Mouse (Mus musculus): ENCODE results near the gene Pld3. TPM values are rescaled to one million over a fixed set of nuclear protein-coding genes. Genes with fewer than 3 reads are reported as not detected.
A peak's percentile ranks its signal among the peaks of the same experiment; 100 is the strongest.

Gene Pld3
- polyA plus RNA-seq, 1 experiment: 1,185 TPM

DNA sequence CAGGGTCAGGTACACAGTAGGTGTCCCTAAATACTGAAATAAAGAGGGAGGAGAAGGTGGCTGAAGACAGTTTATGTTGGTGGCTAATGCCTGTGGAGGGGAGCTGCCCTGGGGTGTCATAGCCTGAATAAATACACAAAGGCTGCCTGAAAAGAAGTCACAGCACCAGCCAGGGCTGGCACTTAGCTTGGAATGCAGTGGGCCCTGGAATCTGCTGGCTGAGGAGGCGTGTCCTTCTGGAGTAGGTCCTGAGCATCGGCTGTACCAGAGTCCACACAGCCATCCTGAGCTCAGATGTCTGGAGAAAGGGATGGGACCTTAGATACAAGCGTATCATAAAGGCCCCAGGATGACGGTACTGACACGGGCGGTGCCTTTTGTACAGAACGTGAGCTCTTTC is 61.2 kb downstream of the Pld3 start:
- TF ChIP-seq CTCF (IDR thresholded peaks at IDR 0.05; ENCODE audit: extremely low read depth, insufficient read depth, low read length) (no peak), POLR2A (IDR thresholded peaks at IDR 0.05; ENCODE audit: extremely low read depth, insufficient read depth, low read length) (no peak)
- H3K4me3 ChIP-seq (ENCODE audit: insufficient read depth, low read length): no peak overlapping the region
- no peak overlapping the region for H3K27ac ChIP-seq (ENCODE audit: insufficient read depth, low read length)
- H3K4me1 ChIP-seq (ENCODE audit: control insufficient read depth, insufficient read depth, low read length): no peaks in the 10 kb centered on the region; the same call in 1 of the 2 replicates

DNA sequence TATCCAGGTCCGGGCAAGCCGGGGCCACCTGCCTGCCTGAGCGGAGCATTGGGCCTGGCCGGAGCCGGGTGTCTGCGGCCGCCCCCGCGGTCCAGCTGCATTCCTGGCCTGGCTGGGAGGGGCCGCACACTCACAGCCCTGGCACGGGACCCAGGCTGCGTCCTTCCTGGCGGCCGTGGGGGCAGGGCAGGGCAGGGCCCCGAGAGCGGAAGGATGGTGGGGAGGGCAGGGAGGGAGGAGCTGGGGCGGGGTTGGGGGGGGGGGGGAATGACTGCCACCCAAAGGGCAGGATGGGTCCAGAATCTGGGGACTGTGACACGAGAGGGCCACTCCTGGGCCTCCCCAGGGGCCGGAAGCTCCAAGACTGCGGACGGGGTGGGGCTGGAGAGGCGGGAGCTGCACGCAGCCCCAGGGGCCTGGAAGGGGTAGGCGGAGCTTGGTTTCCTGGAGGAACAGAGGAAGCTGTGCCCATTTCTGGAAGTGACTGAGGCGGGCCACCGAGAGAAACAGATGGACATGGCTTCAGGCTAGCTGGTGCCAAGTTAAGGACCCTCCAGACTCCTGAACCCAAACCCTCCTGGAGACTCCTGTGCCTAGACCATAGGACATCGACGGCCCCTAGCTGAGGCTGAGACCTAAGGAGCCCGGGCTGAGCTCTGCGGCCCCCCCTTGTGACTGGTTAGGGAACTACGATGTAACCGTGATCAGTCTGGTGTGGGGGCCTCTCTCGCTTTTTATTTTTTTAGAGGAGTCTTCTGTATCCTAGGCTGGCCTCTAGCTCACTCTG is 62.3 kb downstream of the Pld3 start:
- Histone ChIP-seq H3K4me3 (ENCODE audit: insufficient read depth, low read length) (peak overlapping the region; percentile 45), H3K27ac (ENCODE audit: insufficient read depth, low read length) (peak overlapping the region; percentile 90), H3K4me1 (ENCODE audit: control insufficient read depth, insufficient read depth, low read length) (no peaks in the 10 kb centered on the region; the same call in 1 of the 2 replicates)
- TF ChIP-seq CTCF (IDR thresholded peaks at IDR 0.05; ENCODE audit: extremely low read depth, insufficient read depth, low read length): peak; percentile 47
- TF ChIP-seq POLR2A (IDR thresholded peaks at IDR 0.05; ENCODE audit: extremely low read depth, insufficient read depth, low read length): 0 out of 2 replicates have a peak, but pooled peaks have one; percentile 33

DNA sequence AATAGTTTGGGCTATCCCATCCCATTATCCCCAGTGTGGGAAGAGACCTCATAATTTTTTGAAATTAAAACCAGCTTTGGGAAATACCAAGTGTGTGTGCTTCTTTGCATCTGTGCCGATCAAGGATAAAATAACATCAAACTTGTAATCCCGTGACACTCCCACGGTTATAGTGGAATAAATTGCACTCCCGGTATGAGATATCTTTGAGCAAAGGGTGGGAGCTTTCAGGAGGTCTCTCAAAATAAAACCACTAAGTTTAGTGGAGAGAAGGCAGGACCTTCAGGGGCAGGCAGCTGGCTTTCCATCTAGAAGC is 62.8 kb downstream of the Pld3 start:
- Histone ChIP-seq H3K4me1 (ENCODE audit: control insufficient read depth, insufficient read depth, low read length) (no peaks in the 10 kb centered on the region; the same call in 1 of the 2 replicates), H3K27ac (ENCODE audit: insufficient read depth, low read length) (peak overlapping the region; percentile 90; the same call in 1 of the 2 replicates), H3K4me3 (ENCODE audit: insufficient read depth, low read length) (peak overlapping the region; percentile 45)
- TF ChIP-seq CTCF (IDR thresholded peaks at IDR 0.05; ENCODE audit: extremely low read depth, insufficient read depth, low read length): no peak

DNA sequence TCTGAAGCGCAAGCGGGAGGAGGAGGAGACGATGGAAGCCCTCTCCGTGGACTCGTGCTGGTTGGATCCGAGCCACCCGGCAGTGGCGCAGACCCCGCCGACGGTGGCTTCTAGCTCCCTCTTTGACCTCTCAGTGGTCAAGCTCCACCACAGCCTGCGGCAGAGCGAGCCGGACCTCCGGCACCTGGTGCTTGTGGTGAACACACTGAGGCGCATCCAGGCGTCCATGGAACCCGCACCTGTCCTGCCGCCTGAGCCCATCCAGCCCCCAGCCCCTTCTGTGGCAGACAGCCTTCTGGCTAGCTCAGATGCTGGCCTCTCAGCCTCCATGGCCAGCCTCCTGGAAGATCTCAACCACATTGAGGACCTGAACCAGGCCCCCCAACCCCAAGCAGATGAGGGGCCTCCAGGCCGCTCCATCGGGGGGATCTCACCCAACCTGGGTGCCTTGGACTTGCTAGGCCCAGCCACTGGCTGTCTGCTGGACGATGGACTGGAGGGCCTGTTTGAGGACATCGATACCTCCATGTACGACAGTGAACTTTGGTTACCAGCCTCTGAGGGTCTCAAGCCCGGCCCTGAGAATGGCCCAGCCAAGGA is 63.6 kb downstream of the Pld3 start:
- Histone ChIP-seq H3K27ac (ENCODE audit: insufficient read depth, low read length) (no peak overlapping the region), H3K4me3 (ENCODE audit: insufficient read depth, low read length) (no peak overlapping the region), H3K4me1 (ENCODE audit: control insufficient read depth, insufficient read depth, low read length) (no peaks in the 10 kb centered on the region; the same call in 1 of the 2 replicates)
- TF ChIP-seq POLR2A (IDR thresholded peaks at IDR 0.05; ENCODE audit: extremely low read depth, insufficient read depth, low read length) (no peak), CTCF (IDR thresholded peaks at IDR 0.05; ENCODE audit: extremely low read depth, insufficient read depth, low read length) (no peak)

DNA sequence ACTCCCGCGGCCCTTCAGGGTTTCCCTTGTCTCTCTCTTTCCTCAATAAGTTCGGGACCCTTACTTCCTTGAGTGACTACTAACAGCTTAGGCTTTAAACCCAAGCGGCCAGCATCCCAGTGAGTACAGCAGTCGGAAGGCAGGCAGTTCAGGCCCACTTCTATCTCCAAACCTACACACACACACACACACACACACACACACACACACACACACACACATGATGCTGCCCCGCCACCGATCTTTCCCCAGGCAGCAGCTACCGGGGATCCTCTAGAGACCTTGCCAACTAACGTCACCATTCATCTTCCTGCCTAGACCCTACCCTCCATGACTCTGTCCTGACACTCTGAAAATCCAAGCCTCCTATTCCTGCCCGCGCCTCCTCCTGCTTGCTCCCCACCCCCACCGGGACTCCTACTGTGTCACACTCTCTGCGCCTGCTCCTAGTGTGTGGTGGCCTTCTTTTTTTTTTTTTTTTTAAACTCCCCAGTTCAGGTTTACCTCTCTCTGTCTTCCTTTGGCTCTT is 65.2 kb downstream of the Pld3 start:
- Histone ChIP-seq H3K4me3 (ENCODE audit: insufficient read depth, low read length) (peak overlapping the region; percentile 70), H3K27ac (ENCODE audit: insufficient read depth, low read length) (peak overlapping the region; percentile 94), H3K4me1 (ENCODE audit: control insufficient read depth, insufficient read depth, low read length) (no peaks in the 10 kb centered on the region; the same call in 1 of the 2 replicates)
- TF ChIP-seq POLR2A (IDR thresholded peaks at IDR 0.05; ENCODE audit: extremely low read depth, insufficient read depth, low read length) (no peak), CTCF (IDR thresholded peaks at IDR 0.05; ENCODE audit: extremely low read depth, insufficient read depth, low read length) (no peak)

DNA sequence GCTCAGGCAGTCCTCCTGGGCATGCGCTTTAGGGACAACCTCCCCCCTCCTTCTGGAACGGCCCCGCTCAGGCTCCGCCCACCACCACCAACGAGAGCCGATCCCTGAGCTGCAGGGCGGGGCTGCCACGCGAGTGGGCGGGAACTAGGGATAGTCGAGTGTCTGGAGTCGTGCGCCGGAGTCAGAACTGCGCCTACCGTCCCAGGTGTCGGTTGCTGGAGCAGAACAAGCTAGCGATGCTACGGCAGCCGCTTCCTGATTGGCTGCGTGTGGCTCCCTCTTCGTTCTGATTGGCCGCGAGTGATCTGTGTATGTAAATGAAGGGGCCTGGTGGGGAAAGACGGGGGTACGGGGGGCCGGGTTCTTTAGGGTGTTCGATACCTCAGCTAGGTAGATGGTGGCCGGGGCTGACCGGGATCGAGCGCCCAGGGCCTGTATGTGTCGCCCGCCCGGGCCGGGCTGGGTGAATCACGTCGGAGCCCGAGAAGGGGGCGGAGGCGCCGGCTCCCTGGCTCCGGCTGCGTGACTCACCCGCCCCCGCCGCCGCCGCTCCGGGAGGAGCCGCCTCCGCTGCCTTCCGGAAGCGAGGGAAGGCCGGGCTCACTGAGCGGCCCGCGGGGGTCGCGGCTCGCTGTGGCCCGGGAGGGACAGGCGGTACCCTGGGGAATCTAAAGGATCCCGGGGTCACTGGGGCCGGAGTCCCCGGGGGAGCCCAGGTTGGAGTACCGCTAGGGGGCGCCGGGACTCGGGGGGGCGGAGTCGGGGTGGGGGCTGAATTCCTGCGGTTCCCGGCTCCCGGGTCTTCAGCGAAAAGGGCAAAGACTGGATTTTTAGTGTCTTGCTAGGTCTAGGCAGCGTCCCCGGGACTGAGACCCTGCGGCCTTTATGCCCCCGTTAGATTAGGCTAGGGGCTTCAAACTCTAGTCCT is 66.0 kb downstream of the Pld3 start, which contains the start of gene Sertad1:
Gene Sertad1 (plus strand): TSS at position 141 of the 928 bp plus-strand sequence.
- Histone ChIP-seq H3K27ac (ENCODE audit: insufficient read depth, low read length) (peak within 1 kb of the TSS; percentile 94), H3K4me1 (ENCODE audit: control insufficient read depth, insufficient read depth, low read length) (no peaks in the 10 kb centered on the region; the same call in 1 of the 2 replicates), H3K4me3 (ENCODE audit: insufficient read depth, low read length) (peak within 1 kb of the TSS; percentile 70)
- TF ChIP-seq CTCF (IDR thresholded peaks at IDR 0.05; ENCODE audit: extremely low read depth, insufficient read depth, low read length) (no peak), POLR2A (IDR thresholded peaks at IDR 0.05; ENCODE audit: extremely low read depth, insufficient read depth, low read length) (peak; percentile 100)

DNA sequence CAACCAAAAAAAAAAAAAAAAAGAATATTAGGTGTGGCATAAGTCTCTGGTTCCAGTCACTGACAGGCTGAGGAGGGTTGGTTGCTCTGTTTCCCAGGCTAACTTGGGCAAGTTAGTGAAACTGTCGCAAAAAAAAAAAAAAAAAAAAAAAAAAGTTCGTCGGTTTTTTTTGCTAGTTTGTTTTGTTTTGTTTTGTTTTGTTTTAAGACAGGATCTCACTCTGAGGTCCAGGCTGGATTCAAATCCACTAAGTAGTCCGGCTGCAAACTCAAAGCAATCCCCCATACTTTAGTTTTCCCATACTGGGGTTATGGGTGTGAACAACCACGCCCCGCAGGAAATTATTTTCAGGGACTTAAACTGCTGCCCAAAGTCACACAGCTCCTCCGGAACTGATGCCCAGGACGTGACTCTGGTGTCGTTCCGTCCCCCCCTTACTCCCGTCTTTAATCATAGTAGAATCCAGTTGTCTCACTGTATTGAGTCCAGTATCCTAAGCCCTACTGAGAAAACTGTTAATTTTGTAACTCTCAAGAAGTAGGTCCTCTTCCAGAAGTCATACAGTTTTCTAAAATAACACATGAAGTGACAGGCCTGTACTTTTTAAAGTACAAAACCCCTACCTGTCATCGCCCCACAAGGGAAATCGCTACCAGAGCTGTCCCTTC is 66.8 kb downstream of the Pld3 start:
- H3K4me3 ChIP-seq (ENCODE audit: insufficient read depth, low read length): peak overlapping the region; percentile 70
- H3K27ac ChIP-seq (ENCODE audit: insufficient read depth, low read length): no peak overlapping the region
- no peak for TF ChIP-seq CTCF (IDR thresholded peaks at IDR 0.05; ENCODE audit: extremely low read depth, insufficient read depth, low read length)
- no peak for TF ChIP-seq POLR2A (IDR thresholded peaks at IDR 0.05; ENCODE audit: extremely low read depth, insufficient read depth, low read length)
- no peaks in the 10 kb centered on the region; the same call in 1 of the 2 replicates for H3K4me1 ChIP-seq (ENCODE audit: control insufficient read depth, insufficient read depth, low read length)

DNA sequence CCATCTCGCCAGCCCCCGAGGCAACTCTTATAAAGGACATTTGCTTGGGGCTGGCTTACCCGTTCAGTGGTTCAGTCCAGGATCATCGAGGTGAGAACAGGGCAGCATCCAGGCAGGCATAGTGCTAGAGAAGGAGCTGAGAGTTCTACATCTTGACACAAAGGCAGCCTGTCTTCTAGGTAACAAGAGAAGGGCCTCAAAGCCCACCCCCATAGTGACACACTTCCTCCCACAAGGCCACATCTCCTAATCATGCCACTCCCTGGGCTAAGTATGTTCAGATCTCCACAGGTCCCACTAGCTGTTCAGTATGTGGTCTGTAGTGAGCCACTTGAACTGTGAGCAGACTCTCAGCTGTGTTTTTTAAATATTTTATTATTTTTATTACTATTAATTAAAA is 69.2 kb downstream of the Pld3 start:
- H3K4me1 ChIP-seq (ENCODE audit: control insufficient read depth, insufficient read depth, low read length): no peaks in the 10 kb centered on the region; the same call in 1 of the 2 replicates
- no peak overlapping the region for H3K27ac ChIP-seq (ENCODE audit: insufficient read depth, low read length)
- TF ChIP-seq CTCF (IDR thresholded peaks at IDR 0.05; ENCODE audit: extremely low read depth, insufficient read depth, low read length) (no peak), POLR2A (IDR thresholded peaks at IDR 0.05; ENCODE audit: extremely low read depth, insufficient read depth, low read length) (no peak)
- no peak overlapping the region for H3K4me3 ChIP-seq (ENCODE audit: insufficient read depth, low read length)

Other genes starting within 250 kb of the Pld3 start
- gene Ltbp4, start 215.5 kb downstream of the Pld3 start, polyA plus RNA-seq (2012; rRNA removed): 54.5 and 62.3 TPM in 2 replicates
- 64.2 and 73.8 TPM in 2 replicates for gene Shkbp1, start 197.2 kb downstream of the Pld3 start, polyA plus RNA-seq (2012; rRNA removed)
- 0.75 TPM in 1 of 2 replicates, not detected in the other for gene Gm20479, start 195.8 kb downstream of the Pld3 start, polyA plus RNA-seq (2012; rRNA removed)
- gene Sptbn4, start 105.5 kb downstream of the Pld3 start, polyA plus RNA-seq (2012; rRNA removed): 149 and 162 TPM in 2 replicates
- 15.8 and 16.6 TPM in 2 replicates for gene Blvrb, start 105.2 kb downstream of the Pld3 start, polyA plus RNA-seq (2012; rRNA removed)
- gene Sertad3, start 79.5 kb downstream of the Pld3 start, polyA plus RNA-seq (2012; rRNA removed): 3.3 and 3.8 TPM in 2 replicates
- 15.7 and 19.3 TPM in 2 replicates for gene Sertad1, start 66.3 kb downstream of the Pld3 start, polyA plus RNA-seq (2012; rRNA removed)
- gene Prx, start 53.9 kb downstream of the Pld3 start, polyA plus RNA-seq (2012; rRNA removed): 0.29 and 0.47 TPM in 2 replicates
- 0.21 and 0.25 TPM in 2 replicates for gene Hipk4, start 30.0 kb downstream of the Pld3 start, polyA plus RNA-seq (2012; rRNA removed)
- gene 2310022A10Rik, start within 50 bp of the Pld3 start, polyA plus RNA-seq (2012; rRNA removed): 32.7 and 33.8 TPM in 2 replicates
- 144 and 161 TPM in 2 replicates for gene Akt2, start 38.3 kb upstream of the Pld3 start, polyA plus RNA-seq (2012; rRNA removed)
- 188 and 192 TPM in 2 replicates for gene Ttc9b, start 100.7 kb upstream of the Pld3 start, polyA plus RNA-seq (2012; rRNA removed)
- gene Map3k10, start 121.4 kb upstream of the Pld3 start, polyA plus RNA-seq (2012; rRNA removed): 181 and 189 TPM in 2 replicates
- 8.0 and 9.8 TPM in 2 replicates for gene Zfp607b, start 136.1 kb upstream of the Pld3 start, polyA plus RNA-seq (2012; rRNA removed)
- gene Zfp60, start 178.2 kb upstream of the Pld3 start, polyA plus RNA-seq (2012; rRNA removed): 15.9 and 17.3 TPM in 2 replicates

Measured in cortical plate, adult 2 months (tissue).